Mouse (Mus musculus) spleen, adult 2 months (tissue): ENCODE results near the gene Dpf2. TPM values are rescaled to one million over a fixed set of nuclear protein-coding genes. Genes with fewer than 3 reads are reported as not detected.
A peak's percentile ranks its signal among the peaks of the same experiment; 100 is the strongest.

Experiments used
- DNase-seq, 2 experiments: peaks; one replicate each; pipeline versions ENCODE4 v3.0.0 to v3.0.0-alpha.2; 2012 to 2021; ENCODE audit warnings: low spot score in 2 of 2, low read depth in 1 of 2
- H3K27ac ChIP-seq: fragments of 200-500 bp; 2 replicates; pipeline ENCODE4 v1.5.1; 2012; ENCODE audit warnings: low read length, inconsistent platforms; ENCODE audit not compliant: insufficient read depth
- H3K27me3 ChIP-seq: fragments of 200-500 bp; 2 replicates; pipeline ENCODE4 v1.6.1; 2012; ENCODE audit warnings: mild to moderate bottlenecking, moderate library complexity, low read length, inconsistent platforms; ENCODE audit not compliant: control insufficient read depth, insufficient read depth
- H3K36me3 ChIP-seq: fragments of 200-500 bp; 2 replicates; pipeline ENCODE4 v1.6.1; 2012; ENCODE audit warnings: mild to moderate bottlenecking, low read length, inconsistent platforms; ENCODE audit not compliant: control insufficient read depth, insufficient read depth
- H3K4me1 ChIP-seq: fragments of 200-500 bp; 2 replicates; pipeline ENCODE4 v1.6.1; 2011; ENCODE audit warnings: inconsistent platforms; ENCODE audit not compliant: control insufficient read depth, insufficient read depth, insufficient read length
- H3K4me3 ChIP-seq: fragments of 200-500 bp; 2 replicates; pipeline ENCODE4 v1.5.1; 2011; ENCODE audit warnings: mild to moderate bottlenecking, inconsistent platforms; ENCODE audit not compliant: insufficient read depth, insufficient read length; ENCODE audit errors: extremely low read depth
- CTCF ChIP-seq: fragments of 200-500 bp; IDR thresholded peaks from 2 replicates; pipeline ENCODE4 v1.5.1; 2011; ENCODE audit warnings: mild to moderate bottlenecking, inconsistent platforms; ENCODE audit not compliant: insufficient read depth, insufficient read length, insufficient replicate concordance; ENCODE audit errors: extremely low read depth
- POLR2A ChIP-seq: fragments of 200-500 bp; IDR thresholded peaks from 2 replicates; pipeline ENCODE4 v1.6.1; 2011; ENCODE audit warnings: low read depth, low read length, inconsistent platforms
- WGBS: fragments of 180-500 bp; shearing (Covaris S2); methylation state at CpG from one replicate; pipeline ENCODE4 v1.1.7; 2018; 5-methylcytosine and 5-hydroxymethylcytosine counted together
- polyA plus RNA-seq: library from polyadenylated mRNA; depleted of rRNA; stranded (reverse); fragments of >200 nt; gene quantifications from 2 replicates; pipeline ENCODE4 v1.2.3, GENCODE M21; 2012

The Dpf2 gene
- polyA plus RNA-seq, 1 experiment, result 59.9 TPM

GRCm38 (mm10) chr19:5953201-5953770 is 40.5 kb upstream of the Dpf2 start:
- WGBS, result 91% methylated on average over 19 of the region's 19 CpGs
- no peak overlapping the region for H3K27ac ChIP-seq
- no peaks in the 10 kb centered on the region for H3K27me3 ChIP-seq
- no peak for DNase-seq
- peaks cover 31% of the 10 kb centered on the region for H3K36me3 ChIP-seq
- TF ChIP-seq CTCF, result no peak
- no peak for TF ChIP-seq POLR2A
- no peaks in the 10 kb centered on the region for H3K4me1 ChIP-seq
- no peak overlapping the region for H3K4me3 ChIP-seq

DNA sequence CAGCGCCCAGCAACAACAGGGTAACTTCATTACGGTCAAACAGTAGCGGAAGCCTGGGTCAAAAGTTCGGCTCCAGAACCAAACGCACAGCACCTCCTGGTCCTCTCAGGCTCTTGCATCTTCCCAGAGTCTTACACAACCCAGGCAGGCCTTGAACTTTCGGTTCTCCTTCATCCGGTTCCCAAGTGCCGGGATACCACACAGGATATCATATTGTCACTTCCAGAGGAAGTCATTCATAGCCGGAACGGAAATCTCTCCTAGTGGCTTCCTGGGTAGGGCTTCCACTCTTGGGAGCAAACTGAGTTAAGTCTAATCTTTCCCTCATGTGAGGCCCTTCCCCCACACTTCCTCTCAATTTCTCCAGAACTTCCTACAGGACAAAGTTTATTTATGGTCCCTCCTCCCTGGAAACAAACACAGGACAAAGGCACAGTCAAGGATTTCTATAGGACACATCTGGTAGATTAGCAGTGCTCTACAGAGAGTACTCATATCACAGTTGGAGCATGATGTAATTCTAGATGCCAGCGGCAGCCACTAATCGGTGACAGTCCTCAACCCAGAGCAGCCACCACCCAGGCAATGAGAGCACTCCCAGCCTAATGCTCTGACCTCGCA is 39.4 kb upstream of the Dpf2 start:
- Histone ChIP-seq H3K4me3 (no peak overlapping the region), H3K27me3 (no peaks in the 10 kb centered on the region), H3K4me1 (no peaks in the 10 kb centered on the region), H3K36me3 (peaks cover 31% of the 10 kb centered on the region), H3K27ac (peak overlapping the region; percentile 19; the same call in 1 of the 2 replicates)
- no peak for DNase-seq
- 85% methylated on average over 13 of the region's 13 CpGs for WGBS
- TF ChIP-seq CTCF, result no peak
- TF ChIP-seq POLR2A, result no peak

- TF ChIP-seq POLR2A (no peak), CTCF (no peak)
- DNase-seq, result no peak
- Histone ChIP-seq H3K4me3 (no peak overlapping the region), H3K27ac (0 out of 2 replicates have a peak overlapping the region, but pooled peaks have one; percentile 10), H3K4me1 (no peaks in the 10 kb centered on the region), H3K36me3 (peaks cover 30% of the 10 kb centered on the region), H3K27me3 (no peaks in the 10 kb centered on the region)
- 87% methylated on average over 16 of the region's 16 CpGs for WGBS
These were observed 38.8 kb upstream of the Dpf2 start for GRCm38 (mm10) chr19:5951631-5952030.

DNA sequence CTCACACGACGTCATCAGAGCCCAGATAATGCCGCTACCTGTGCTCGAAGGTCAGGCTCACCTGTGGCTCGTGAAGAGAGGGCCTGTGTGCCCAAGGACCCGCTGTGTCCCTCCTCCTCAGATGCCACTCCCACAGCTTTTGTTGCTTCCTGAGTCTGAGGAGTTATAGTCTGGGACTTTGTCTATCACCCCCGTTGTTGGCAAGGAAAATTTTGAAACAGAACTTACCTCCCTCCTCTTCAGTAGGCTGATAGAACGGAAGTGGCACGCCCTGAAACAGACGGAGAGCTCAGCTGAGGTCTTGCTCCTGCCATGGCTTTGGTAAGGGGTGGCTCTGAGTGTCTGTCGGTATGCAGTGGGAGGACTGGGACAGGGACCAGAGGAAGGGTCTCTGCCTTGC is 37.4 kb upstream of the Dpf2 start:
- WGBS, result 94% methylated on average over 11 of the region's 11 CpGs
- H3K4me3 ChIP-seq, result no peak overlapping the region
- peaks cover 29% of the 10 kb centered on the region for H3K36me3 ChIP-seq
- no peak for TF ChIP-seq CTCF
- TF ChIP-seq POLR2A, result no peak
- H3K27me3 ChIP-seq, result no peaks in the 10 kb centered on the region
- H3K4me1 ChIP-seq, result no peaks in the 10 kb centered on the region; the same call in 1 of the 2 replicates
- no peak overlapping the region for H3K27ac ChIP-seq
- no peak for DNase-seq

DNA sequence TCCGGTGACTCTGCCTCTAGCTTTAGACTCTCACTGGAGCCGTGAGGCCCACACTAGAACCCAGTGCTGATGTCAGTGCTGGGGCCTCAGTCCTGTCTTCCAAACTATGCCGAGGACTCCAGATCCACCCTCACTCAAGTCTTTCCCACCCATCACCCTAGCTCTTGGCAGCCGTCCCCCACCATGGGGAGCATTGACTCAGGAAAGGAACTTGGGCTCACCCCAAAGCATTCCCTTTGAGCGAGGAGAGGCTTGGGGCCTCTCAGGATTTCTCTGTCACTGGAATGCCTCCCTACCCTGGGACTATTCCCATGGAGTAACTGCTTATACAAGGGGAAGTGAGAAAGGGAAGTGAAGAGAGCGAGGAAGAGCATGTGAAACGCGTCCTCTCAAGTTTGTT is 33.1 kb upstream of the Dpf2 start:
- WGBS, result 74% methylated on average over 8 of the region's 8 CpGs
- Histone ChIP-seq H3K4me1 (no peaks in the 10 kb centered on the region; the same call in 1 of the 2 replicates), H3K36me3 (peaks cover 25% of the 10 kb centered on the region), H3K27me3 (no peaks in the 10 kb centered on the region), H3K27ac (peak overlapping the region; percentile 76), H3K4me3 (no peak overlapping the region)
- TF ChIP-seq POLR2A (no peak), CTCF (no peak)
- no peak for DNase-seq

GRCm38 (mm10) chr19:5945027-5945426 is 32.2 kb upstream of the Dpf2 start:
- H3K36me3 ChIP-seq, result peaks cover 23% of the 10 kb centered on the region
- WGBS, result 72% methylated on average over 7 of the region's 7 CpGs
- peak overlapping the region; percentile 76; the same call in 1 of the 2 replicates for H3K27ac ChIP-seq

GRCm38 (mm10) chr19:5944145-5944544 is 31.3 kb upstream of the Dpf2 start:
- WGBS, result 78% methylated on average over 8 of the region's 8 CpGs

More at GRCm38 (mm10) chr19:5945027-5945426, 32.2 kb upstream of the Dpf2 start:
- Histone ChIP-seq H3K4me3 (no peak overlapping the region), H3K4me1 (no peaks in the 10 kb centered on the region; the same call in 1 of the 2 replicates), H3K27me3 (no peaks in the 10 kb centered on the region)
- no peak for DNase-seq
- TF ChIP-seq POLR2A (no peak), CTCF (no peak)

More at GRCm38 (mm10) chr19:5944145-5944544, 31.3 kb upstream of the Dpf2 start:
- TF ChIP-seq CTCF, result no peak
- no peak for TF ChIP-seq POLR2A
- no peak overlapping the region for H3K4me3 ChIP-seq
- H3K27ac ChIP-seq, result 0 out of 2 replicates have a peak overlapping the region, but pooled peaks have one; percentile 30
- no peaks in the 10 kb centered on the region; the same call in 1 of the 2 replicates for H3K4me1 ChIP-seq
- no peaks in the 10 kb centered on the region for H3K27me3 ChIP-seq
- no peak for DNase-seq
- peaks cover 19% of the 10 kb centered on the region for H3K36me3 ChIP-seq
